Mouse (Mus musculus) heart, embryonic 14.5 days (tissue): Measurements from ENCODE around the gene Bard1. TPM values are rescaled to one million over a fixed set of nuclear protein-coding genes. Genes with fewer than 3 reads are reported as not detected.
A peak's percentile ranks its signal among the peaks of the same experiment; 100 is the strongest.

Experiments
- ATAC-seq: fragments of 200-750 bp; cut with Nextera tagmentation; 2 replicates; pipeline ENCODE4 v1.8.0; 2017; ENCODE audit warnings: low read depth, moderate TSS enrichment; ENCODE audit not compliant: insufficient number of reproducible peaks, insufficient read depth, low FRiP score
- H3K27ac ChIP-seq, 2 experiments: fragments of 200-500 bp in 1 of 2; fragments of 300-500 bp in 1 of 2; sonication (generic) in 1 of 2; replicated peaks in 1 of 2; 2 replicates each; pipeline ENCODE4 v1.5.1; 2012 to 2014; ENCODE audit warnings: low read depth in 2 of 2, low read length in 2 of 2, control low read depth in 1 of 2, mild to moderate bottlenecking in 1 of 2, mixed read lengths in 1 of 2; ENCODE audit not compliant: control insufficient read depth in 1 of 2, insufficient read depth in 1 of 2
- H3K27me3 ChIP-seq: fragments of 300-500 bp; sonication (generic); 2 replicates; pipeline ENCODE4 v1.6.1; 2014; ENCODE audit warnings: mild to moderate bottlenecking, low read length, control low read depth; ENCODE audit not compliant: control insufficient read depth, insufficient read depth
- H3K36me3 ChIP-seq: fragments of 300-500 bp; sonication (generic); 2 replicates; pipeline ENCODE4 v1.6.1; 2014; ENCODE audit warnings: mild to moderate bottlenecking, control low read depth, low read length, mixed read lengths; ENCODE audit not compliant: control insufficient read depth, insufficient read depth
- H3K4me1 ChIP-seq, 2 experiments: fragments of 200-500 bp in 1 of 2; fragments of 300-500 bp in 1 of 2; sonication (generic) in 1 of 2; 2 replicates each; pipeline ENCODE4 v1.6.1; 2012 to 2014; ENCODE audit warnings: low read length in 2 of 2, control low read depth in 1 of 2, mixed read lengths in 1 of 2; ENCODE audit not compliant: control insufficient read depth in 2 of 2, insufficient read depth in 2 of 2
- H3K4me2 ChIP-seq: fragments of 300-500 bp; sonication (generic); 2 replicates; pipeline ENCODE4 v1.6.1; 2014; ENCODE audit warnings: mild to moderate bottlenecking, low read length
- H3K4me3 ChIP-seq, 2 experiments: fragments of 200-500 bp in 1 of 2; fragments of 300-500 bp in 1 of 2; sonication (generic) in 1 of 2; 2 replicates each; pipeline ENCODE4 v1.5.1; 2012 to 2014; ENCODE audit warnings: low read length in 2 of 2, mild to moderate bottlenecking in 2 of 2, control low read depth in 1 of 2, low read depth in 1 of 2, moderate library complexity in 1 of 2; ENCODE audit not compliant: control insufficient read depth in 1 of 2, insufficient read depth in 1 of 2
- H3K9ac ChIP-seq: fragments of 300-500 bp; sonication (generic); 2 replicates; pipeline ENCODE4 v1.6.1; 2014; ENCODE audit warnings: mild to moderate bottlenecking, low read length
- H3K9me3 ChIP-seq: fragments of 300-500 bp; sonication (generic); 2 replicates; pipeline ENCODE4 v1.6.1; 2016; ENCODE audit warnings: low read length, control low read depth; ENCODE audit not compliant: control insufficient read depth
- WGBS: fragments of 180-500 bp; shearing (Covaris S2); extraction: QIAGEN DNeasy Blood & Tissue Kit; methylation state at CpG from one replicate; pipeline ENCODE4 v1.1.7; 2014; 5-methylcytosine and 5-hydroxymethylcytosine counted together
- polyA plus RNA-seq: library from polyadenylated mRNA; unstranded; fragments of >200 nt; fragmentation: Nextera tagmentation; extraction: Ambion mirVana; gene quantifications from 2 replicates; pipeline ENCODE4 v1.2.1, GENCODE M21; 2014

Gene Bard1
- polyA plus RNA-seq, 1 experiment from 2014 or later: 2.5 TPM

DNA sequence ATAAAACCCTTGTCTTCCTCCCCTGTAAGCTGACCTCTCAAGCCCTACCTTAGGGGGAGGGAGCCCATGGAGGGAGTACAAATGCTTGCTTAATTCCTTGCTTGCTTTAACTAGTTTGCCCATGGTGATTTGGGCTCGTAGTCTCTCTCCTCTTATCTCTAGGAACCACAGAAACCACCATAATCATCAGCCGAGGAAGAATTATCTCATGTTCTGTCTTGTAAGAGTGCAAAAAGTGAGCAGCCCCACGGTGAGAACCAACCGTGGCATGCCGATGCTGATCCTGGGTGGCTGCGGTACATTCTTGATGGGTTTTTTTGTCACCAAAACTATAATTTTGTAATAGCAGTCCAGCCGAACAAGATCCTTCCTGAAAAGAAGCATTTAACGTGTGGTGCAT lies 2.8 kb upstream of the Bard1 start:
- no peaks in the 10 kb centered on the region for H3K9me3 ChIP-seq
- 78% methylated on average over 8 of the region's 8 CpGs for WGBS
- no peak overlapping the region for H3K4me3 ChIP-seq
- peaks cover 4 to 11% of the 10 kb centered on the region in 2 experiments; a peak in 3 of 4 replicates for H3K4me1 ChIP-seq
- no peak for ATAC-seq
- no peak overlapping the region for H3K27ac ChIP-seq
- no peak overlapping the region for H3K4me2 ChIP-seq
- H3K36me3 ChIP-seq: no peaks in the 10 kb centered on the region
- H3K27me3 ChIP-seq: no peaks in the 10 kb centered on the region
- no peak overlapping the region for H3K9ac ChIP-seq

DNA sequence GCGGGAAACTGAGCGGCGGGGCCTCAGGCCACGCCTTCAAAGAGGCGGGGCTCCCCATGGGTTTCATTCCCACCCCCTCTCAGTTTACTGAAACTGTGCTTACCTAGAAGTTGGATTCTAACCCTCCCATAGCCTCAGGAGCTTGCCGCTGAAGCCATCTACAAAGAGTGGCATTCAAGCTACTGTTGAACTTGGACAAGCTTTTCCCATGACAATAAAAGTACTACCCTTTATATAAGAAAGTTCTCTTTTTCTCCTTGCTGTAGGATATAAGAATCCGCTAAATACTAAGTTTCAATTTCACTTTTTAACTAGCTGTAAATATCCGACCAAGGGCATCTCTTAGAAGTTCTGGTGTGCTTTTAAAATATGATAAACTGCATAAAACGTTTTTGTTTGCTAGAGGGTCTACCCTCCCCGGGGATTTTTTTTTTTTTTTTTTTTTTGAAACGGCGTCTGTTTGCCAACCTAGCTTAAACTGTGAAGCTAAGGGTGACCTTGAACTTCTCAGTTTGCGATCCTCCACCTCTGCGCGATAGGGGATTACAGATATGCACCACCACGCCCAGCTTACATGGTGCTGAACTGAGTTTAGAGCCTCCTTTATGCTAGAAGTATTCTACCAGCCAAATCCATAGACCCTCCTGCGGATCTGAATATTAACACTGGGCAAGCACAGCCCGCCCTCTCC lies 373 bp upstream of the Bard1 start:
- no peaks in the 10 kb centered on the region for H3K9me3 ChIP-seq
- peak overlapping the region; percentile 72 to 81 for H3K27ac ChIP-seq
- H3K36me3 ChIP-seq: no peaks in the 10 kb centered on the region
- peak overlapping the region; percentile 74 to 81 for H3K4me3 ChIP-seq
- ATAC-seq: no peak
- H3K9ac ChIP-seq: peak overlapping the region; percentile 54
- peaks cover 4 to 23% of the 10 kb centered on the region in 2 experiments; a peak in 3 of 4 replicates for H3K4me1 ChIP-seq
- H3K27me3 ChIP-seq: no peaks in the 10 kb centered on the region
- 17% methylated on average over 18 of the region's 18 CpGs for WGBS
- H3K4me2 ChIP-seq: peak overlapping the region; percentile 74

DNA sequence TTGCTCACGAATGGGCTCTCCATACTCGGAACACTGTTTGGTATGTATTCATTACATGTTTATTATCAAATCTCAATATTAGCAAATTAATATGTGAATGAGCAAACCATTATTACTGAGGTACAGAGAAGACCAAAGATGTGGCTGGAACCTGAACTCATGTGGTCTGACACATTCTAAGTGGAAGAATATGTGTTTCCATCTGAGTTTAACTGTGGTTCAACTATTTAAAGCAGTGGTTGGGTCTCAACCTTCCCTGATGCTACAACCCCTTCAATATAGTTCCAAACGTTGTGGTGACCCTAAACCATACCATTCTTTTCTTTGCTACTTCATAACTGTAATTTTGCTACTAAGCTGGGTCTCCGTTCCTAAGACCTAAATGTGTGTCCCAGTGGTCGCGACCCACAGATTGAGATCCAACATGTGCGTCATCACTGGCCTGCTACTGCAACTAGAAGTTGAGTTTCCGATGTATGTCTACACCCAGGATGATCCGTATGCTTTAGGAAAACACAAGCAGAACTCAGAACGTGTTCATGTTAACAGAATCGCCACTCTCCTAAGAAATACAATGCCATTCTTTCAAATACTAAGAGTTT lies 1.5 kb downstream of the Bard1 start:
- H3K9ac ChIP-seq: peak overlapping the region; percentile 84

DNA sequence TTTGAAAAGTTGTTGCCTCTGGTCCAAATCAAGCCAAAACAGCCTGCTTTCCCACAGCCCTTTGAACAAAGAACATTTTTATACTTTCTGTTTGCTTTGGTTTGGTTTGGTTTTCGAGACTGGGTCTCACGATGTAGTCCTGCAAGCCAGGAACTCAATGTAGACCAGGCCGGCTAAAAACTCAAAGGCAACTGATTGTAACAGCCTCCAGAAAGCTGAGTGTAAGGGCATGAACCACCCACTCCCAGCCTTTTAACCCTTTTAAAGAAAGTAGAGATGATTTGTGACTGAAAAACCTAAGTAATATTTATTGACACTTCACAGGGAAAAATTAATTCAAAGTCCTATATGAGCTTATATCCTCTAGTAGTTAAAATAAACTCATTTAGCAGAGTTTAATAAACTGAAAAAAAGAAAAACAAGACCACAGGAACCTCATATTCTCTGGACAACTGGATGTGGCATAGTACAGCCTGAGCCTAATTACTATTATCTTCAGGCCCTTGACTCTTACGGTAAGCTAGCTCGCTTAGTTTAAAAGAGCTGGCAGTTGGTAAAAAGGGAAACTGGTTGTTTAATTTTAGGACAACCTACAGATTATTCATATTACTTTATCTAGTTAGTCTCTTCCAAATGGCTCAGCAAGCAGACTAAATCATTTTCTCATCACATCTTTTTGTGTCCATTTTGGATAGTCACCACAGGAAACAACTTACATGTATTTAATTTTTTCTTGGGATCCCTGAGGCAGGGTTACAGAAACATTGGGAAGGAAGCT lies 2.2 kb downstream of the Bard1 start:
- ATAC-seq: no peak
- Histone ChIP-seq H3K9me3 (no peaks in the 10 kb centered on the region), H3K9ac (no peak overlapping the region), H3K4me3 (no peak overlapping the region), H3K36me3 (no peaks in the 10 kb centered on the region), H3K4me2 (peak overlapping the region; percentile 74), H3K27me3 (no peaks in the 10 kb centered on the region), H3K27ac (peak overlapping the region; percentile 65 to 75), H3K4me1 (peaks cover 4 to 23% of the 10 kb centered on the region in 2 experiments; a peak in 3 of 4 replicates)
- 48% methylated on average over 5 of the region's 5 CpGs for WGBS

More for the DNA sequence above, 1.5 kb downstream of the Bard1 start:
- no peak for ATAC-seq
- Histone ChIP-seq H3K27ac (no peak overlapping the region), H3K9me3 (no peaks in the 10 kb centered on the region), H3K4me3 (peak overlapping the region in 1 of 2 experiments; percentile 74; a peak in 2 of 4 replicates), H3K4me1 (peaks cover 4 to 23% of the 10 kb centered on the region in 2 experiments; a peak in 3 of 4 replicates), H3K4me2 (peak overlapping the region; percentile 74), H3K36me3 (no peaks in the 10 kb centered on the region), H3K27me3 (no peaks in the 10 kb centered on the region)
- 48% methylated on average over 11 of the region's 11 CpGs for WGBS

DNA sequence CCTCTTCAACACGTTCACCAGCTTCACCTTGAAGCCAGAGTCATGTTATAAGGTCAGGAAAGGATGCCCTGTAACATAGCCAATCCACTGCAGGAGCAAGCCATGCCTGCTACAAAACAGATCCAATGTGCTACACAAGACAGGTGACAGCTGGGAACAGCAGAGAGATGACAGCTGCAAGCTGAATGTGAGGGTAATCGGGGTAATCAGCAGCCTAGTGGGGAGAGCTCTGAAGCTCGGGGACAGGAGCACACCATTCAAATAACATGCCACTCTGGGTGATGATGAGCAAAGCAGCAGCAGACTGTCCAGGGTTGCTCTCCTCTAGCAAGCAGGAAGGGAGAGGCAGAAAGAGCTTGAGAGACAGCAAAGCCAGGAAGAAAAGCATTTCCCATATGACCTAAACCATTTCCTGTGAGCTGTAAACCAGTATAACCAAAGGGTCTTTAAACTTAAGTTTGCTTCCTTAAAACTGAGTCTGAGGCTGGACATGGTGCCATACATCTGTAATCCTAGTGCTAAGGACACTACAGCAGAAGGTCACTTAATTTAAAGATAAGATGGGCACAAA lies 2.9 kb downstream of the Bard1 start:
- Histone ChIP-seq H3K9me3 (peaks cover 2% of the 10 kb centered on the region; the same call in 1 of the 2 replicates), H3K36me3 (no peaks in the 10 kb centered on the region), H3K4me1 (peaks cover 4 to 23% of the 10 kb centered on the region in 2 experiments; a peak in 3 of 4 replicates), H3K4me3 (no peak overlapping the region), H3K27ac (peak overlapping the region; percentile 65 to 75), H3K27me3 (no peaks in the 10 kb centered on the region), H3K9ac (peak overlapping the region; percentile 60), H3K4me2 (peak overlapping the region; percentile 74)
- no peak for ATAC-seq
- WGBS: 7% methylated on average over 3 of the region's 3 CpGs

DNA sequence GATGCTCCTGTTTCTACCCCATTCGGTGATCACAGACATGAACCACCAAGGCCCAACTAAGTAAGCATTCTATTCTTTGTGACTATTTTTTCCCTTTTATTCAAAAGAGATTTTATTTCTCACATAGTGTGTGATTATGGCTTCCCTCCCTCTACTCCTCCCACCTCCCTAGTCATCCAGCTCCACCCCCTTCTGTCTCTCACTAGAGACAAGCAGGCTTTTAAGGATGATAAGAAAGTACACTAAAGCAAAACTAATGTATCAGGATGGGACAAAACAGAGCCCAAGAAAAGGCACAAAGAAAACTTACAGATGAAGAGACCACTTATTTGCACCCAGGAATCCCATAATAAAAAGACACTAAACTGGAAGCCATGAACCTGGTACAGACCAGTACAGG lies 6.9 kb downstream of the Bard1 start:
- peaks cover 0 to 14% of the 10 kb centered on the region in 2 experiments; a peak in 2 of 4 replicates for H3K4me1 ChIP-seq
- WGBS: 88% methylated on average over 1 of the region's 1 CpGs
- H3K9ac ChIP-seq: no peak overlapping the region
- no peaks in the 10 kb centered on the region for H3K27me3 ChIP-seq
- no peak overlapping the region for H3K4me3 ChIP-seq
- no peaks in the 10 kb centered on the region for H3K36me3 ChIP-seq
- no peak overlapping the region for H3K4me2 ChIP-seq
- H3K9me3 ChIP-seq: peaks cover 3% of the 10 kb centered on the region; the same call in 1 of the 2 replicates
- ATAC-seq: no peak
- H3K27ac ChIP-seq: no peak overlapping the region

DNA sequence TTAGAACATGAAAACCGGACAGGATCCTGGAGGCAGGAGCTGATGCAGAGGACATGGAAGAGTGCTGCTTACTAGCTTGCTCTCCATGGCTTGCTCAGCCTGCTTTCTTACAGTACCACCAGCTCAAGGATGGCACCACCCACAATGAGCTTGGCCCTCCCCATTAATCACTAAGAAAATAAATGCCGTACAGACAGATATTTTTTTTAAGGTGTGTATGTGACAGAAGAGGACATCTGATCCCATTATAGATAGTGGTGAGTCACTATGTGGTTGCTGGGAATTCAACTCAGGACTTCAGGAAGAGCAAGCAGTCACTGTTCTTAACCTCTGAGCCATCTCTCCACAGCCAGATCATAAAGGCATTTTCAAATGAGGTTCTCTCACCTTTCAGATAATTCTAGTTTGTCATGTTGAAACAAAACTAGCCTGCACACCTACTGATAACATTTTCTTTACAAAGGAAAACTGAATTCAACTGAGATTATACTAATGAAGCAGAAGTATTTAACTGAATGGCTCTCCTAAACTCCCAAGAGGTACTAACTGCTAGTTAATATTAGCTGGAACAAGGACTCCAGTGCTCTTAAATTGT lies 7.6 kb downstream of the Bard1 start:
- peaks cover 3% of the 10 kb centered on the region; the same call in 1 of the 2 replicates for H3K9me3 ChIP-seq
- H3K4me2 ChIP-seq: no peak overlapping the region
- H3K27me3 ChIP-seq: no peaks in the 10 kb centered on the region
- no peak overlapping the region for H3K27ac ChIP-seq
- H3K36me3 ChIP-seq: no peaks in the 10 kb centered on the region
- no peak overlapping the region for H3K9ac ChIP-seq
- peaks cover 0 to 8% of the 10 kb centered on the region in 2 experiments; a peak in 2 of 4 replicates for H3K4me1 ChIP-seq
- no peak for ATAC-seq
- no peak overlapping the region for H3K4me3 ChIP-seq
- 87% methylated on average over 2 of the region's 2 CpGs for WGBS
